Mouse (Mus musculus) liver, embryonic 14.5 days (tissue): ENCODE measurements around the gene Sftpa1. TPM values are rescaled to one million over a fixed set of nuclear protein-coding genes. Genes with fewer than 3 reads are reported as not detected.

Experiments used
- ATAC-seq: fragments of 200-750 bp; cut with Nextera tagmentation; 2 replicates; pipeline ENCODE4 v1.8.0; 2017; ENCODE audit warnings: moderate number of reproducible peaks, mild to moderate bottlenecking, moderate library complexity; ENCODE audit not compliant: insufficient read depth
- DNase-seq, 3 experiments: peaks; one replicate each; pipeline ENCODE4 v3.0.0-alpha.2; 2012 to 2013; ENCODE audit warnings: low read depth in 3 of 3, low spot score in 3 of 3
- H3K27ac ChIP-seq: fragments of 300-500 bp; sonication (generic); 2 replicates; pipeline ENCODE4 v1.5.1; 2014; ENCODE audit warnings: moderate library complexity, mild to moderate bottlenecking, control low read depth, inconsistent platforms
- H3K27me3 ChIP-seq: fragments of 300-500 bp; sonication (generic); 2 replicates; pipeline ENCODE4 v1.6.1; 2014; ENCODE audit warnings: mild to moderate bottlenecking, low read length, moderate library complexity; ENCODE audit not compliant: control insufficient read depth, insufficient read depth
- H3K36me3 ChIP-seq: fragments of 300-500 bp; sonication (generic); replicated peaks from 2 replicates; pipeline ENCODE4 v1.6.1; 2014; ENCODE audit warnings: low read depth; ENCODE audit not compliant: control insufficient read depth, insufficient read depth
- H3K4me1 ChIP-seq, 2 experiments: fragments of 200-500 bp in 1 of 2; fragments of 300-500 bp in 1 of 2; sonication (generic) in 1 of 2; replicated peaks; 2 replicates each; pipeline ENCODE4 v1.6.1; 2012 to 2014; ENCODE audit warnings: antibody characterized with exemption in 1 of 2, inconsistent platforms in 1 of 2, low read length in 1 of 2; ENCODE audit not compliant: control insufficient read depth in 2 of 2, insufficient read depth in 2 of 2
- H3K4me2 ChIP-seq: fragments of 300-500 bp; sonication (generic); 2 replicates; pipeline ENCODE4 v1.6.1; 2014; ENCODE audit warnings: low read depth, mild to moderate bottlenecking, control low read depth, moderate library complexity
- H3K4me3 ChIP-seq, 2 experiments: fragments of 200-500 bp in 1 of 2; fragments of 300-500 bp in 1 of 2; sonication (generic) in 1 of 2; 2 replicates each; pipeline ENCODE4 v1.5.1; 2012 to 2014; ENCODE audit warnings: low read depth in 2 of 2, low read length in 2 of 2, mild to moderate bottlenecking in 2 of 2, control low read depth in 1 of 2, inconsistent platforms in 1 of 2, moderate library complexity in 1 of 2; ENCODE audit not compliant: insufficient read depth in 1 of 2
- H3K9ac ChIP-seq: fragments of 300-500 bp; sonication (generic); replicated peaks from 2 replicates; pipeline ENCODE4 v1.6.1; 2014; ENCODE audit warnings: mild to moderate bottlenecking, control low read depth, moderate library complexity
- H3K9me3 ChIP-seq: fragments of 300-500 bp; sonication (generic); 2 replicates; pipeline ENCODE4 v1.6.1; 2016; ENCODE audit warnings: low read length, mixed read lengths; ENCODE audit not compliant: control insufficient read depth
- CTCF ChIP-seq: IDR thresholded peaks from 2 replicates; pipeline ENCODE4 v1.5.1; 2016; ENCODE audit warnings: antibody characterized with exemption, low read depth, control low read depth
- EP300 ChIP-seq: IDR thresholded peaks from 2 replicates; pipeline ENCODE4 v1.6.1; 2016; ENCODE audit warnings: antibody characterized with exemption, low read depth
- WGBS: fragments of 180-500 bp; shearing (Covaris S2); extraction: QIAGEN DNeasy Blood & Tissue Kit; methylation state at CpG from one replicate; pipeline ENCODE4 v1.1.7; 2014; ENCODE audit not compliant: insufficient replicate concordance; 5-methylcytosine and 5-hydroxymethylcytosine counted together
- polyA plus RNA-seq, 2 experiments: library from polyadenylated mRNA; depleted of rRNA in 1 of 2; stranded (reverse) in 1 of 2; unstranded in 1 of 2; fragments of >200 nt; fragmentation: Nextera tagmentation in 1 of 2; extraction: Ambion mirVana in 1 of 2; gene quantifications; 2 replicates each; pipeline versions ENCODE4 v1.2.1 to v1.2.3; 2012 to 2014

Sftpa1 gene
- polyA plus RNA-seq, 2 experiments = 0.10 to 0.19 TPM

GRCm38 (mm10) chr14:41104853-41105444 lies 26.6 kb upstream of the Sftpa1 start, which contains the start of gene Mat1a:
Mat1a (plus strand) TSS chr14:41105035.
- WGBS = 50% methylated on average over 10 of the region's 10 CpGs
- Histone ChIP-seq H3K36me3 (no peaks in the 10 kb centered on the region), H3K9me3 (no peaks in the 10 kb centered on the region), H3K4me1 (no peaks in the 10 kb centered on the region; a peak in 1 of 4 replicates), H3K27ac (no peak within 1 kb of the TSS), H3K9ac (no peak within 1 kb of the TSS), H3K4me3 (no peak within 1 kb of the TSS; a peak in 1 of 4 replicates), H3K27me3 (no peaks in the 10 kb centered on the region), H3K4me2 (peak within 1 kb of the TSS; percentile 28; the same call in 1 of the 2 replicates)
- ATAC-seq = peak; percentile 74
- no peak for DNase-seq
- TF ChIP-seq EP300 (no peak), CTCF (no peak)

GRCm38 (mm10) chr14:41111031-41111668 lies 20.4 kb upstream of the Sftpa1 start:
- Histone ChIP-seq H3K36me3 (no peaks in the 10 kb centered on the region), H3K4me1 (0 out of 4 replicates have a peak, but pooled peaks cover 0 to 2% of the 10 kb centered on the region in 2 experiments), H3K9me3 (no peaks in the 10 kb centered on the region), H3K4me2 (no peak overlapping the region), H3K4me3 (no peak overlapping the region), H3K27ac (no peak overlapping the region), H3K27me3 (no peaks in the 10 kb centered on the region), H3K9ac (no peak overlapping the region)
- DNase-seq = no peak
- TF ChIP-seq EP300 = no peak
- no peak for TF ChIP-seq CTCF
- WGBS = 60% methylated on average over 7 of the region's 7 CpGs
- no peak for ATAC-seq

GRCm38 (mm10) chr14:41112944-41113343 lies 18.6 kb upstream of the Sftpa1 start:
- peak; percentile 26; the same call in 1 of the 2 replicates for ATAC-seq
- H3K27ac ChIP-seq = no peak overlapping the region
- H3K36me3 ChIP-seq = no peaks in the 10 kb centered on the region

DNA sequence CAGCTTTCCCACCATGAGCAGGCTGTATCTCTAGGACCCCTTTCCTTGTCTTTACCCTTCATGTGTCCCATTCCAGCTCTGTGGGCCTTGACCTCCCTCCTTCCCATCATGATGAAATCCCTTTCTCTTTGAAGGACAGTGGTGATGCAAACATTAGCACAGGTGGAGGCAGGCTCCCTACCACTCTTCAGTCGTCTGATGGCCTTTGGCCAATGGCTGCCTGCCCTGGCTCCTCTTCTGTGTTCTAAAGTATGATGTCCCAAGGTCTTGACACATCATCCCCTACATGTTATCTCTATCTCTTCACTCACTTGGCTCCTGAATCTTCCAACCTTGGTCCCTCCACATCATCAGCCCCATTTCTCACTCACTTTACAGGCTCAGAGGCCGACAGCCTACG lies 15.3 kb upstream of the Sftpa1 start:
- Histone ChIP-seq H3K4me2 (no peak overlapping the region), H3K4me1 (0 out of 4 replicates have a peak, but pooled peaks cover 0 to 2% of the 10 kb centered on the region in 2 experiments), H3K27me3 (no peaks in the 10 kb centered on the region), H3K27ac (no peak overlapping the region), H3K9ac (no peak overlapping the region), H3K36me3 (no peaks in the 10 kb centered on the region), H3K4me3 (no peak overlapping the region), H3K9me3 (no peaks in the 10 kb centered on the region)
- WGBS = 58% methylated on average over 3 of the region's 3 CpGs
- TF ChIP-seq EP300 (no peak), CTCF (no peak)
- DNase-seq (no peak), ATAC-seq (no peak)

More at GRCm38 (mm10) chr14:41112944-41113343, 18.6 kb upstream of the Sftpa1 start:
- H3K4me1 ChIP-seq = 0 out of 4 replicates have a peak, but pooled peaks cover 0 to 2% of the 10 kb centered on the region in 2 experiments
- H3K9ac ChIP-seq = no peak overlapping the region
- H3K4me3 ChIP-seq = no peak overlapping the region
- TF ChIP-seq CTCF (no peak), EP300 (no peak)
- DNase-seq = no peak
- no peaks in the 10 kb centered on the region for H3K9me3 ChIP-seq
- H3K4me2 ChIP-seq = no peak overlapping the region
- 35% methylated on average over 4 of the region's 4 CpGs for WGBS
- H3K27me3 ChIP-seq = no peaks in the 10 kb centered on the region

GRCm38 (mm10) chr14:41124683-41125082 lies 6.9 kb upstream of the Sftpa1 start:
- 54% methylated on average over 5 of the region's 5 CpGs for WGBS
- no peaks in the 10 kb centered on the region for H3K36me3 ChIP-seq
- H3K27ac ChIP-seq = no peak overlapping the region
- TF ChIP-seq EP300 (no peak), CTCF (no peak)
- DNase-seq = no peak
- H3K4me1 ChIP-seq = no peaks in the 10 kb centered on the region
- H3K27me3 ChIP-seq = no peaks in the 10 kb centered on the region
- H3K9me3 ChIP-seq = no peaks in the 10 kb centered on the region
- no peak overlapping the region for H3K4me2 ChIP-seq
- no peak overlapping the region for H3K4me3 ChIP-seq
- H3K9ac ChIP-seq = no peak overlapping the region
- no peak for ATAC-seq
